Mouse (Mus musculus): ENCODE measurements around the gene Atp6v0b.

DNA sequence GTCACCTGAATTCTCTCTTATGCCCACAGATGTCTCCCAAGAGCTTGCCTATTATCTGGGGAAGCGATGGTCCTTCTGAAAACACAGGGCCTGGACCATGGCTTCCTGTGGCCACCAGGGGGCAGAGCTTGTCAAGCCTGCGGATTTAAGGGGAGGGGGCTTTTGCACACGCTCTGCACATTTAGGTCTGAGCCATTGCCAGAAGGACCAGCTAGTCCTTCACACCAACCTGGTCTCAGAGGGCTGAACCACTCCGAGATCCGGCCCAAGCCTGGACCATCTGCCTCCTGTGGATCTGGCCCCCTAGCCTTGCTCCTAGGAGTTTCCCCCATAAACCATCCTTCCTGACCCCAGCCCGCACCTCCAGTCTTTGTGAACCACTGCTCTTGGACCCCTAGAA lies 41.1 kb upstream of the Atp6v0b start:
- TF ChIP-seq POLR2A (IDR thresholded peaks at IDR 0.05; ENCODE audit: insufficient read depth, low read length) (no peak), CTCF (IDR thresholded peaks at IDR 0.05; ENCODE audit: low read depth, low read length) (peak; percentile 90)
